Mouse (Mus musculus) midbrain, embryonic 10.5 days (tissue): ENCODE results near the gene Cdc42ep1. TPM values are rescaled to one million over a fixed set of nuclear protein-coding genes. Genes with fewer than 3 reads are reported as not detected.
A peak's percentile ranks its signal among the peaks of the same experiment; 100 is the strongest.
"Not testable (repeated sequence)": the region's sequence is repeated elsewhere in the genome, so short reads cannot be mapped to it uniquely, and the experiment has no call there.

ENCODE experiments used
- DNase-seq: peaks from one replicate; pipeline ENCODE4 v3.0.0-alpha.2; 2017; ENCODE audit warnings: low spot score
- H3K27ac ChIP-seq: fragments of 300-500 bp; sonication (generic); replicated peaks from 2 replicates; pipeline ENCODE4 v1.5.1; 2016; ENCODE audit warnings: mild to moderate bottlenecking
- H3K27me3 ChIP-seq: fragments of 300-500 bp; sonication (generic); 2 replicates; pipeline ENCODE4 v1.6.1; 2016; ENCODE audit warnings: low read depth, mild to moderate bottlenecking; ENCODE audit not compliant: poor library complexity, severe bottlenecking
- H3K36me3 ChIP-seq: fragments of 300-500 bp; sonication (generic); 2 replicates; pipeline ENCODE4 v1.6.1; 2016; ENCODE audit warnings: mild to moderate bottlenecking, moderate library complexity
- H3K4me1 ChIP-seq: fragments of 300-500 bp; sonication (generic); 2 replicates; pipeline ENCODE4 v1.6.1; 2016
- H3K4me3 ChIP-seq: fragments of 300-500 bp; sonication (generic); 2 replicates; pipeline ENCODE4 v1.5.1; 2016; ENCODE audit warnings: mild to moderate bottlenecking, moderate library complexity
- H3K9me3 ChIP-seq: fragments of 300-500 bp; sonication (generic); replicated peaks from 2 replicates; pipeline ENCODE4 v1.6.1; 2016; ENCODE audit warnings: mild to moderate bottlenecking
- WGBS: fragments of 180-500 bp; shearing (Covaris S2); methylation state at CpG from one replicate; pipeline ENCODE4 v1.1.7; 2016; 5-methylcytosine and 5-hydroxymethylcytosine counted together
- polyA plus RNA-seq: library from polyadenylated mRNA; unstranded; fragments of >200 nt; fragmentation: Nextera tagmentation; extraction: Ambion mirVana; gene quantifications from 2 replicates; pipeline ENCODE4 v1.2.1, GENCODE M21; 2016

Cdc42ep1 gene
- polyA plus RNA-seq, 1 experiment from 2014 or later, result 14.3 TPM

DNA sequence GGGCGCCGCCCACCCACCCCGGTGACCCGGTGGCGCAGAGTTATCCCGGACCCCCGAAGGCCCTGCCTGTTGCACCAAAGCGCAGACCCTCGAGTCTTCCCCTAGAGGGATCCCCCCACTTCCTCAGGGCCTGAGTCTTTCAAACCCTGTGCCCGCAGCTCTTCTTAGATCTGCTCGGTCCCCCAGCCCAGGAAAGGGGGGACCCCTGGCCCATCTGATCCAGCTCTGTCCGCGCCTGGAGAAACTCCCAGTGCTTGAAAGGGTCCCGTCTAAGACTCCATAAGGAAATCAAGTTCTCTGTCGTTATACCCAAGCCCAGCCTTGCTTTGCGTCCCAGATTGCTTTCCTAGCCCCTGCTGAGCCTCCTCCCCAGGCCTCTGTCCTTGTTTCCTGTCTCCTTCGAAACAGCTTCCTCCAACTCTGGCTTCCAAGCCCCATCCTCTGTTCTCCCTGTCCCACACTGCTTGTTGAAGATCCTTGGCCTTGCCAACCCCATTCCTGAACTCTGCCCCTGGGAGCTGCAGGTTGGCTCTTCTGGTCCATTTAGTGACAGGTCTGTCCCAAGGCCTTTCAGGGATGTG, 35.5 kb downstream of the Cdc42ep1 start:
- Histone ChIP-seq H3K36me3 (peaks cover 31% of the 10 kb centered on the region), H3K27me3 (no peaks in the 10 kb centered on the region), H3K27ac (peak overlapping the region; percentile 96), H3K4me3 (peak overlapping the region; percentile 60), H3K9me3 (no peaks in the 10 kb centered on the region), H3K4me1 (peaks cover 52% of the 10 kb centered on the region)
- 1% methylated on average over 17 of the region's 17 CpGs for WGBS
- no peak for DNase-seq

DNA sequence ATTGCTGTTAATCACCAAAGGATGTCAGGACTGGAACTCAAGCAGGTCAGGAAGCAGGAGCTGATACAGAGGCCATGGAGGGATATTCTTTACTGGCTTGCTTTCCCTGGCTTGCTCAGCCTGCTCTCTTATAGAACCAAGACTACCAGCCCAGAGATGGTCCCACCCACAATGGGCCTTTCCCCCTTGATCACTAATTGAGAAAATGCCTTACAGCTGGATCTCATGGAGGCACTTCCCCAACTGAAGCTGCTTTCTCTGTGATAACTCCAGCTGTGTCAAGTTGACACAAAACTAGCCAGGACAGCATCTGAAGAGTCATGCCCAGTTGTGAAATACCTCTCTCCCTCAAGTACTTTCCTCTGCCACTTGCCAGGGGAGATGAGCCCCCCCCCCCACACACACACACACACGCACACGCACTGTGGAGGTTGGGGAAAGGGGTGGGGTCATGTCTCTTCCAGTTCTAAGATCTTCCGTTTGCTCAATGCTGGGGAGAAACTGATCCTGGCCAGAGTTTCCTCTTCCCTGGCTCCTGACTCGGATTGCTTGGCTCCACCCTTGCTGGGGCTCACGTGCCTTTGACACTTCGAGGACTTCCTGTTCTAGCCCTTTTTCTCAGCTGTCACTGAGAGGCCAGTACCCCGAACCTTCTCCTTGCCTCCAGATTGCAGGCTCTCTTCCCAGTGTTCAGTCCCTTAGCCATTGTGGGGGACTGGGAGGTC, 36.5 kb downstream of the Cdc42ep1 start:
- 82% methylated on average over 7 of the region's 7 CpGs for WGBS

DNA sequence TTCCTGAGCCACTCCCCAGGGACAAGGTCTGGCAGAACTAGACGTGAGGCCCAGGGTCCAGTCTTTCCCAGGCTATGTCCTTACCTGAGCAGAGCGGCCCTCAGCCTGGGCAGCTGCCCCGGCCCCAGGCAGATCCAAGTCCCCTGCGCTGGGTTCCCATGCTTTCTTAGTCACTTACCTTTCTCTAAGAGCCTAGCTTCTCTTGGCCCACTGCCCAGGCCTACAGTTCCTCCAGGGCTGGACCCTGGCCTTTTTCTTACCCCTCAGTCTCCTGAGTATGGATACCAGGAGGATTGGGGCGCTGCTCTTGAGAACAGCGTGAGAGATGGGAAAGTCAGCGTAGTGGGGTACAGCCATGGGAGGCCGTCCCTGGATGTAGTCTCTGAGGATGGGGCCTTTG, 38.0 kb downstream of the Cdc42ep1 start:
- Histone ChIP-seq H3K4me3 (no peak overlapping the region), H3K4me1 (peaks cover 39% of the 10 kb centered on the region), H3K27ac (no peak overlapping the region), H3K27me3 (no peaks in the 10 kb centered on the region), H3K36me3 (peaks cover 55% of the 10 kb centered on the region), H3K9me3 (no peaks in the 10 kb centered on the region)
- WGBS, result 95% methylated on average over 8 of the region's 8 CpGs
- no peak for DNase-seq

More for the DNA sequence above, 36.5 kb downstream of the Cdc42ep1 start:
- not testable (repeated sequence) for H3K9me3 ChIP-seq, DNase-seq, H3K27me3 ChIP-seq, H3K4me3 ChIP-seq
- peaks cover 48% of the 10 kb centered on the region for H3K4me1 ChIP-seq
- peaks cover 41% of the 10 kb centered on the region for H3K36me3 ChIP-seq
- H3K27ac ChIP-seq, result 0 out of 2 replicates have a peak overlapping the region, but pooled peaks have one; percentile 42

DNA sequence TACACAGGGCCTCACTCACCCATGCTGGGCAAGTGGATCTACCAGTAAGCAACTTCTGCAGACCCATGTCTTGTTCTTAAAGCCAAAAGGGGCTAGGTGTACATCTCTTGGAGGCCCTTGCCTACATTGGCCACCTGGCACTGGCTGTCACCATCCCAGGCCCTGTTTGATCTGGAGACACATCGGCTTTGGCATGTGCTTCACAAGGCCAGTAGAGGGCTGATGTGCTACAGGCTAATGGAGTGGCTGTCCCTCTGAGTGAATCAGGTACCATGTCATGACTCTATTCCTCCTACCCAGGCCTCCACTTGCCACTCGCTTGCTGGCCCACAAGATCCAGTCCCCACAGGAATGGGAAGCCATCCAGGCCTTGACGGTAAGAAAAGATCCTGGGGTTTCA, 39.4 kb downstream of the Cdc42ep1 start:
- Histone ChIP-seq H3K4me1 (peaks cover 27% of the 10 kb centered on the region), H3K36me3 (peaks cover 69% of the 10 kb centered on the region), H3K27ac (no peak overlapping the region), H3K27me3 (no peaks in the 10 kb centered on the region), H3K4me3 (no peak overlapping the region), H3K9me3 (no peaks in the 10 kb centered on the region)
- DNase-seq, result no peak
- 84% methylated on average over 3 of the region's 3 CpGs for WGBS

DNA sequence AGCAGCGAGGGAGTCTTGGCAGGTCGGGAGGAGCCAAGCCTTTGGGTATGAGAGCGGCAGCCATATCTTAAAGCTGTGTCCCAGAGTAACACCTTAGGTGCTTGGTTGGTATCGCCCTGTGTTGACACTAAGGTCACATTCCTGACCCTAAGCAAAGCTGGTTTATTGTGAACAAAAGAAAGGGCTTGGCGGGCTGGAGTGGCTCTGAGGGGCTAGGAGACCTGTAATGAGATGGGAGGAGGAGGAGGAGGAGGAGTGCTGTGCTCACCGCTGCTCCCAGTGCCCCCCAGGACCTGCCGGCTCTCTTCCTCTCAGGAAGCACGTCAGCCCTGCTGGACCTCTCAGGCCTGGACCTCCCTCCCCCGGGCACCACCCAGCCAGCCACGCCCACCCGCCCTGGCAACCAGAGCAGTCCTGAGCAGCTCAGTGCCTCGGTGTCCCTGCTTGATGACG, 47.0 kb downstream of the Cdc42ep1 start:
- H3K36me3 ChIP-seq, result peaks cover 96% of the 10 kb centered on the region
- peak overlapping the region; percentile 73 for H3K27ac ChIP-seq
- peaks cover 43% of the 10 kb centered on the region for H3K4me1 ChIP-seq
- peak overlapping the region; percentile 30; the same call in 1 of the 2 replicates for H3K4me3 ChIP-seq
- WGBS, result 18% methylated on average over 13 of the region's 13 CpGs
- H3K9me3 ChIP-seq, result no peaks in the 10 kb centered on the region
- DNase-seq, result peak; percentile 38
- no peaks in the 10 kb centered on the region for H3K27me3 ChIP-seq

DNA sequence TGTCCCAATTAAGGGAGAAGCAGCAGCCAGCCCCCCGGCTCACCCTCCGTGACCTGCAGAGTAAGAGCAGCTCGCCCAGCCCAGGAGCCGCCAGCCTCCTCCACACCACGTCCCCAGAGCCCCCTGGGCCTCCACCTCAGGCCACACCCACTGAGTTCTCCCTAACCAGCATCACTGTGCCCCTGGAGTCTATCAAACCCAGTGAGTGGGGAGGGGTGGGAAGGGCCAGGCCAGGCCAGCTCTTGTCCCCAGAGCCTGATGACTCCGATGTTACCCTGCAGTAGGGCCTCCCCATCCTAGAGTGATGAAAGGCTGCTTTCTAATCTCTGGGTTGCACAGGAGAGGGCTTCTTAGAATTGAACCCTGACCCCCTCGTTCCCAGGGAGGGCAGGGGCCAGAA, 50.0 kb downstream of the Cdc42ep1 start:
- no peak for DNase-seq
- H3K4me3 ChIP-seq, result no peak overlapping the region
- WGBS, result 71% methylated on average over 7 of the region's 7 CpGs
- peaks cover 55% of the 10 kb centered on the region for H3K4me1 ChIP-seq
- peaks cover 77% of the 10 kb centered on the region for H3K36me3 ChIP-seq
- no peaks in the 10 kb centered on the region; the same call in 1 of the 2 replicates for H3K27me3 ChIP-seq
- no peaks in the 10 kb centered on the region for H3K9me3 ChIP-seq
- H3K27ac ChIP-seq, result peak overlapping the region; percentile 42; the same call in 1 of the 2 replicates

DNA sequence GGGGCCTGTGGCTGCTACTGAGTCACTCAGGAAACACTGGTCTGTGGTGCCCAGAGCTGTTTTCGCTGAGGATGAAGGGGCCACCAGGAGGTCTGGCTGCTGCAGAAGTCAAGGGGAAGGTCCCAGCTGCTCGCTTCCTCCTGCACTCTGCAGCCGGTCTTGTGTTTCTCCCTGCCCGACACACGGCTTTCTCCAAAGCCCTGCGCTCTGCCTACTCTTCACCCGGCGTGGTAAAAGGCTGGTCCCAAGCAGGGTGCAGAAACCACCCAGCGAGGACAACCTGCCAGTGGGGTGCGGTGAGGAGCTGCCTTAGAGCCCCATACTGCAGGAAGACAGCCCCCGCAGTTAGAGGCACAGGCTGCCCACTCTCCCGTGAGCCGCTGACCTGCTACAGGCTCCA, 52.3 kb downstream of the Cdc42ep1 start:
- Histone ChIP-seq H3K36me3 (peaks cover 55% of the 10 kb centered on the region), H3K27ac (peak overlapping the region; percentile 63), H3K4me1 (peaks cover 56% of the 10 kb centered on the region), H3K4me3 (no peak overlapping the region), H3K27me3 (peaks cover 17% of the 10 kb centered on the region), H3K9me3 (no peaks in the 10 kb centered on the region)
- WGBS, result 79% methylated on average over 13 of the region's 13 CpGs
- DNase-seq, result no peak

DNA sequence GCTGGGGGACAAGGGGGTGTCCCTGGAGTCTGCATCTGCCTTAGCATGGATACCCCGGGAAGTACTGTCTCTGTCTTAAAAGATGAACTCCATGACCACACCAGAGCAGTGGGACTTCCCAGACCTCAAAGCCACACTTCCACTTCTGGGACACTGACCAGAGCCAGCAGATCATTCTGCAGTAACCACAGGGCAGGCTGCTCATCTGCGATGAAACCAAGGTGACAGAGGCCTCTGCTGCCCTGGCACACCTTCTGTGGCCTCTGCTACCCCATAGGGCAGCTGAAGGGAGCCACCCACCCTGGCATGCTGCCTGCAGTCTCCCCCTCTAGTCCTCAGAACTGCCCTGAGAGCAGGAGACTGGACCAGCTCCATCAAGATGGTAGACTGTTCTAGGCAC, 53.3 kb downstream of the Cdc42ep1 start:
- H3K4me1 ChIP-seq, result peaks cover 64% of the 10 kb centered on the region
- peak overlapping the region; percentile 18 for H3K27ac ChIP-seq

DNA sequence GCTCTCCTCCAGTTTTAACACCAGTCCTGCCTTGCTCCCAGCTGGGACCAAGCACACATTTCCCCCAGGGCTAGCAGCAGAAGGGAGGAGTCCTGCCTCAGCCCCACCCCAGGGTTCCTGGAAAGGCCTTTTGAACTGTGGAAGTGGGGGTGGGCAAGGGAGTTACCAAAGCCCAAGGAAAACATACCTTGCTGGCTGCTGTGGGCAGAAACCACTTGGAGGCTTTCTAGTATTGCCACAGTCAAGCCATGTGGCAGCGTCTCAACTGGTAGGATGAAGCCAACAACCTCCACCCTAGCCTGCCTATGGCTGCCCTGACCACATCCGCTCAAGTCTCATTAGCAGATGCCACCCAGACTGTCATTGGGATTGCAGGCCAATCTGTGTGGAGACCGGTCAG, 53.7 kb downstream of the Cdc42ep1 start:
- peaks cover 42% of the 10 kb centered on the region for H3K36me3 ChIP-seq
- peaks cover 68% of the 10 kb centered on the region for H3K4me1 ChIP-seq
- WGBS, result 89% methylated on average over 3 of the region's 3 CpGs
- H3K4me3 ChIP-seq, result no peak overlapping the region
- DNase-seq, result no peak
- peaks cover 28% of the 10 kb centered on the region for H3K27me3 ChIP-seq
- H3K27ac ChIP-seq, result peak overlapping the region; percentile 18
- H3K9me3 ChIP-seq, result no peaks in the 10 kb centered on the region

More for the DNA sequence above, 53.3 kb downstream of the Cdc42ep1 start:
- Histone ChIP-seq H3K27me3 (peaks cover 24% of the 10 kb centered on the region), H3K9me3 (no peaks in the 10 kb centered on the region), H3K4me3 (no peak overlapping the region), H3K36me3 (peaks cover 46% of the 10 kb centered on the region)
- DNase-seq, result no peak
- 85% methylated on average over 2 of the region's 2 CpGs for WGBS

DNA sequence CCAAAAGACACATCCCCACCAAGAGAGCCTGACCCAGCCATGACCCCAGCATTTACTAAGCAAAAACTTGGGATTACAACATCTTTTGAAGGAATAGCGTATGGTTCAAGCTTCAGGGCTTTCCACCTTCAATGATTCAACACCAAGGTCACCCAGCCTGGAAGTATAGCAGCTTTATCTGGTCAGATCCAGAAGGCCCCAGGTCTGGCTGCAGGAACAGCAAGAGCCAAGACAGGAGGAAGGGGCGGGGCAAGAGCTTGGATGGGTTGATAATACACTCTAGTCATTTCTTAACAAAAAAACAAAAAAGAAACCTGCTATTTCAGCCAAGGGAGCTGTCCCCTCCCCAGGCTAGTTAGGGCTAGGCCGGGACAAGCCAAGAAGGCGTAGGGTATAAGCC, 55.1 kb downstream of the Cdc42ep1 start:
- Histone ChIP-seq H3K4me3 (no peak overlapping the region), H3K27me3 (peaks cover 40% of the 10 kb centered on the region), H3K9me3 (no peaks in the 10 kb centered on the region), H3K27ac (no peak overlapping the region), H3K4me1 (peaks cover 68% of the 10 kb centered on the region), H3K36me3 (peaks cover 29% of the 10 kb centered on the region)
- DNase-seq, result no peak
- WGBS, result 88% methylated on average over 4 of the region's 4 CpGs

DNA sequence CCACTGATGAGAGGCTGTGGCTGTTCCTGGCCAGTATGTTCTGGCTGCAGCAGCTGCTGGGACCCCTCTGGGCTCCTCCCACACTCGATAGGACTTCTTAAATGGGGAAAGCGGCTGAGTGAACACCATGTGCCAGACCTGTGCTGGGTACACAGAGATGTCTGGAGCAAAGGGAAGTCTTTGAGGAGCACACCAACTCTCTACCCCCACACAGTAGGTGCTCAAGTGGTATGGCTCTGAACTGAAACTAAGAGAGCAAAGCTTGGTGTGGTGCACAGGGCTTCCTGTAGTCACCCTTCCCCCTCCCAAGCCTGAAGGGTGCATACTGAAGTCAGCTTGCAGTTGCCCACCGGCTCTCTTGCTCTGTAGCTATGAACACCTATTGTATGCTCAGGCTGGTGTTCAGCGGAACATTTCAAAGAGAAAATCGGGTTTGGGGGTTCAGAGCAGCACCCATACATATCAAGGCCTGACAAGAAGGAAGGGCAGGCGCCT, 56.1 kb downstream of the Cdc42ep1 start:
- peaks cover 40% of the 10 kb centered on the region for H3K27me3 ChIP-seq
- 0 out of 2 replicates have a peak overlapping the region, but pooled peaks have one; percentile 0 for H3K27ac ChIP-seq
- H3K4me3 ChIP-seq, result no peak overlapping the region
- 51% methylated on average over 6 of the region's 6 CpGs for WGBS
- no peaks in the 10 kb centered on the region for H3K9me3 ChIP-seq
- peaks cover 20% of the 10 kb centered on the region for H3K36me3 ChIP-seq
- DNase-seq, result no peak
- peaks cover 62% of the 10 kb centered on the region for H3K4me1 ChIP-seq

DNA sequence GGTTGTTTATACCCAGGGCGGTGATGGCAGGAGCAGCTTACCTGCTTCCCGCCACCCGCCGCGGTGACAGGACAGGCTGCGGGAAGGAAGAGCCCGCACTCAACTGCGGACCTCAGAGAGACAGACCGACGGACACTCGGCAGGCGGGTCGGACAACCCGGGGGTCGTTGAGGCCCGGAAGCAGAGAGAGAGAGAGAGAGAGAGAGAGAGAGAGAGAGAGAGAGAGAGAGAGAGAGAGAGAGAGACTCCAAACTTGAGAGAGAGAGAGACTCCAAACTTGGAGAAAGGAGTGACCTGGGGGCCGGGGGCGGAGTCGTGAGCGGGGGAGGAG, 57.0 kb downstream of the Cdc42ep1 start, which contains the start of gene Gm49510:
Gene Gm49510, plus strand, starts transcription at position 259 of the 331 bp plus-strand sequence.
- WGBS, result 3% methylated on average over 19 of the region's 20 CpGs
- no peak for DNase-seq
- H3K9me3 ChIP-seq, result no peaks in the 10 kb centered on the region
- H3K4me3 ChIP-seq, result peak within 1 kb of the TSS; percentile 77
- H3K27ac ChIP-seq, result peak within 1 kb of the TSS; percentile 85
- peaks cover 40% of the 10 kb centered on the region for H3K27me3 ChIP-seq
- peaks cover 17% of the 10 kb centered on the region for H3K36me3 ChIP-seq
- peaks cover 53% of the 10 kb centered on the region for H3K4me1 ChIP-seq
